Mouse (Mus musculus) embryonic facial prominence, embryonic 14.5 days (tissue): ENCODE results near the gene Flt3. TPM values are rescaled to one million over a fixed set of nuclear protein-coding genes. Genes with fewer than 3 reads are reported as not detected.
A peak's percentile ranks its signal among the peaks of the same experiment; 100 is the strongest.

Experiments used
- ATAC-seq: fragments of 200-750 bp; cut with Nextera tagmentation; 2 replicates; pipeline ENCODE4 v1.8.0; 2017; ENCODE audit warnings: low read depth, moderate number of reproducible peaks, moderate TSS enrichment
- DNase-seq: peaks from one replicate; pipeline ENCODE4 v3.0.0-alpha.2; 2015; ENCODE audit warnings: low spot score
- H3K27ac ChIP-seq: fragments of 300-500 bp; sonication (generic); replicated peaks from 2 replicates; pipeline ENCODE4 v1.5.1; 2014; ENCODE audit warnings: low read depth, mild to moderate bottlenecking, low read length, moderate library complexity
- H3K27me3 ChIP-seq: fragments of 300-500 bp; sonication (generic); replicated peaks from 2 replicates; pipeline ENCODE4 v1.6.1; 2014; ENCODE audit warnings: low read length; ENCODE audit not compliant: control insufficient read depth, insufficient read depth
- H3K36me3 ChIP-seq: fragments of 300-500 bp; sonication (generic); 2 replicates; pipeline ENCODE4 v1.6.1; 2014; ENCODE audit warnings: low read length, mixed read lengths; ENCODE audit not compliant: control insufficient read depth, insufficient read depth
- H3K4me1 ChIP-seq: fragments of 300-500 bp; sonication (generic); 2 replicates; pipeline ENCODE4 v1.6.1; 2014; ENCODE audit warnings: antibody characterized with exemption, low read length; ENCODE audit not compliant: control insufficient read depth, insufficient read depth
- H3K4me2 ChIP-seq: fragments of 300-500 bp; sonication (generic); 2 replicates; pipeline ENCODE4 v1.6.1; 2014; ENCODE audit warnings: low read depth, mild to moderate bottlenecking, low read length, moderate library complexity, mixed read lengths
- H3K4me3 ChIP-seq: fragments of 300-500 bp; sonication (generic); 2 replicates; pipeline ENCODE4 v1.5.1; 2014; ENCODE audit warnings: low read depth, mild to moderate bottlenecking, low read length
- H3K9ac ChIP-seq: fragments of 300-500 bp; sonication (generic); 2 replicates; pipeline ENCODE4 v1.6.1; 2014; ENCODE audit warnings: low read depth, mild to moderate bottlenecking, low read length, moderate library complexity, mixed read lengths
- H3K9me3 ChIP-seq: fragments of 300-500 bp; sonication (generic); 2 replicates; pipeline ENCODE4 v1.6.1; 2016; ENCODE audit warnings: low read length; ENCODE audit not compliant: control insufficient read depth
- WGBS: fragments of 180-500 bp; shearing (Covaris S2); extraction: QIAGEN DNeasy Blood & Tissue Kit; methylation state at CpG from one replicate; pipeline ENCODE4 v1.1.7; 2014; 5-methylcytosine and 5-hydroxymethylcytosine counted together
- polyA plus RNA-seq: library from polyadenylated mRNA; unstranded; fragments of >200 nt; fragmentation: Nextera tagmentation; extraction: Ambion mirVana; gene quantifications from 2 replicates; pipeline ENCODE4 v1.2.1, GENCODE M21; 2014

Flt3 gene
- polyA plus RNA-seq, 1 experiment from 2014 or later: 0.45 TPM

DNA sequence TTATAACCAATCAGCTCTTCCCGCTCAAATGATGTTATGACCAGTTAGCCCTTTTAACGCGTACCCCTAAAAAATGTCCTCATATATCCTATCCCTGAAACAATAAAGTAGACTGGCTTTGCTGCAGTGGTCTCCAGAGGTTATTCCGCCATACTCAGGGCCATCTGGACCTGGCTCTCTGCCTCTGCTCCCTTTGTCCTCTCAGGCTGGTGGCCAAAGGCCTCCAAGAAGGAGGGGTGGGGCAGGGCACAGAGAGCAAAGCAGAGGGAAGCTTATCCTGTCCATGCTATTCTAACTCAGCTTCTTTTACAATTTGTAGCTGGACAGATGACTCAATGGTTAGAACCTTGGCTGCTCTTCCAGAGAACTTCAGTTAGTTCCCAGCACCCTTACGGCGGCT, 32.1 kb downstream of the Flt3 start:
- ATAC-seq (no peak), DNase-seq (no peak)
- H3K4me1 ChIP-seq: no peaks in the 10 kb centered on the region
- no peaks in the 10 kb centered on the region for H3K9me3 ChIP-seq
- no peaks in the 10 kb centered on the region for H3K36me3 ChIP-seq
- no peak overlapping the region for H3K4me2 ChIP-seq
- H3K9ac ChIP-seq: no peak overlapping the region
- H3K27ac ChIP-seq: no peak overlapping the region
- H3K27me3 ChIP-seq: no peaks in the 10 kb centered on the region
- 92% methylated on average over 6 of the region's 6 CpGs for WGBS
- no peak overlapping the region for H3K4me3 ChIP-seq

DNA sequence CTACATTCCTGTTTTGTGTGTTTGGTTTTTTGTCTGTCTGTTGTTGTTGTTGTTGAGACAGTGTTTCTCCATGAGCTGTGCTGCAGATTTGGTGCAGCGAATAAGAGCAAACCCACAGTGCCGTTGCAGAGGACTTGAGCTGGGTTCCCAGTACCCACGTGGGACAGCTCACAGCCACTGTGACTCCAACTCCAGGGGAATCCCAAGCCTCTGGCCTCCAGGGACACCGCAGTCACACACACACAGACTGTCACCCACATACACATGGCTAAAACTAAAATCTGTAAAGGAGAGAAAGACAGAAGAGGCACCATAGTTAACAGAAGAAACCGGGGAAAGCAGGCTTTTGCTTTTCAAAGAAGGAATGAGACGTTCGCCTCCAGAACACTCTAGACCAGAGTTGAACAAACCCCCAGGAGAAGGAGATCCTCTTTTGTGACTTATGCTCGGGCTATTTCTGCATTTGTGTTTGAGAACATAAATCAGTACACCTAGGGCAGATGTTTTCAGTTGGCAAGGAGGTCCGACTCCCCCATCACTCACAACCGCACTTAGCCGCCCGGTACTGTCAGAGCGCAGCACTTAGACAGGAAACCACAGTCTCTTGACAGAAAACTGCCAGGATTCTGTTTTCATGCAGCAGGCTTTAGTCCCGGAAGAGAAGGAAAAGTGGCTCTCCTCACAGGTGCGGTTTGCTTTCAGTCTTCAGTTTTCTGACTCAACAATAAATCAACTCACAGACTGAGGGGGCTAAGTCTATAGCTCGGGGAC, 34.1 kb downstream of the Flt3 start:
- 55% methylated on average over 16 of the region's 16 CpGs for WGBS
- no peaks in the 10 kb centered on the region for H3K4me1 ChIP-seq
- no peak overlapping the region for H3K4me2 ChIP-seq
- no peak overlapping the region for H3K4me3 ChIP-seq
- DNase-seq (no peak), ATAC-seq (no peak)
- no peaks in the 10 kb centered on the region for H3K9me3 ChIP-seq
- no peaks in the 10 kb centered on the region for H3K27me3 ChIP-seq
- H3K27ac ChIP-seq: no peak overlapping the region
- H3K36me3 ChIP-seq: no peaks in the 10 kb centered on the region
- H3K9ac ChIP-seq: no peak overlapping the region; the same call in 1 of the 2 replicates

DNA sequence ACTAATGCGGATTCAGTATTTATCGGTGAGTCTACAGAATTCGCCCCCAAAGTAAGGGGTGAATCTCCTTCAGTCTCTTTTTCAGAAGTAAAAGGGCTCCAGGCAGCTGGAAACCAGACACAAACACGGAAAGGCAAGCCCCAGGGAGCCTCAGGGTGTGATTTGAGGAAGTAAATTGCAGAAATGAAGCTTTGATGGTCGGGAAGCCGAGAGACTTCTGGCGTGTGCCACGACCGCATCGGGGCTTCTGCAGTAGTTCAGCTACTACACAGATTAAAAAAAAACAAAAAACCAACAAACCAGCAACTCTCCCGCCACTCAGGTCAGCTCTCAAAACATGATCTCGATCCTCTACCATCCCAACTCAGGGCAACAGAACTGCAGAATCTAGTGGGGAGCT, 37.2 kb downstream of the Flt3 start:
- WGBS: 47% methylated on average over 12 of the region's 12 CpGs
- no peaks in the 10 kb centered on the region for H3K4me1 ChIP-seq
- ATAC-seq: no peak
- H3K9ac ChIP-seq: no peak overlapping the region
- no peak overlapping the region for H3K4me2 ChIP-seq
- H3K27ac ChIP-seq: no peak overlapping the region
- no peak overlapping the region for H3K4me3 ChIP-seq
- H3K36me3 ChIP-seq: no peaks in the 10 kb centered on the region
- no peaks in the 10 kb centered on the region for H3K9me3 ChIP-seq
- peak; percentile 6 for DNase-seq
- no peaks in the 10 kb centered on the region for H3K27me3 ChIP-seq

DNA sequence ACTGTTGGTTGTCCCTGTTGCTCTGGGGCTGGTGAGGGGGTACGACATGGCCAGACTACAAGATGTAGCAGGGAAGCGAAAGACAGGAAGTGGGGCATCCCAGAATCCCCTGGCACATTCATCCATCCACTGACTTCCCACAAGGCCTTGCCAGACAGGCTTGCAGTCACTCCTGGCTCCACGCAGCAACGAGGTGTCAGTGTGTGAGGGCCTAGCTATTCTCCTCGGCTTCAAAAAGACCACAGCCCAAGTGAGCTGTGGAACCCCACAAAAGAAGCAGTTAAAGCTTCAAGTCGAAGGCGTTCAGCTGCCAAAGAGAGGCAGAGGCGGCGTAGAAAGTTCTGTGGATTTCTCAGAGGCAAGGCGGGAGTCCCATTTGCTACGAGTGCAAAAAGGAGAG, 41.8 kb downstream of the Flt3 start:
- H3K4me2 ChIP-seq: no peak overlapping the region
- DNase-seq: no peak
- H3K27me3 ChIP-seq: no peaks in the 10 kb centered on the region
- H3K9ac ChIP-seq: no peak overlapping the region
- H3K27ac ChIP-seq: no peak overlapping the region
- 88% methylated on average over 11 of the region's 11 CpGs for WGBS
- H3K4me1 ChIP-seq: no peaks in the 10 kb centered on the region
- no peaks in the 10 kb centered on the region for H3K9me3 ChIP-seq
- no peaks in the 10 kb centered on the region for H3K36me3 ChIP-seq
- ATAC-seq: no peak
- H3K4me3 ChIP-seq: no peak overlapping the region

DNA sequence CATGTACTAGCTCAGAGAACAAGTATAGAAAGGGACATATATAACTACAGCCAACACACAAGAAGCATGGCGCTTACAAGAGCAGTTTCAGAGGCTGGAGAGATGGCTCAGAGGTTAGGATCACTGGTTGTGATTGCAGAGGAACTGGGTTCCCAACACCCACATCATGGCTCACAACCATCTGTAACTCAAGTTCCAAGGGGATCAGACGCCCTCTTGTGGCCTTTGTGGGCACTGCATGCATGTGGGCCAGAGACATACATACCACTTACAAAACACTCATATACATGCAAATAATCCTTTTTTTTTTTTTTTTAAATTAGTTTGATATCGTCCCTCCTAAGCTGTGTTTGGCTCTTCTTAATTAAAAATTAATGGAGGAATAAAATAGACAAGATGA, 42.8 kb downstream of the Flt3 start:
- no peak overlapping the region for H3K27ac ChIP-seq
- no peaks in the 10 kb centered on the region for H3K4me1 ChIP-seq
- WGBS: 45% methylated on average over 3 of the region's 3 CpGs
- H3K4me2 ChIP-seq: no peak overlapping the region
- H3K36me3 ChIP-seq: no peaks in the 10 kb centered on the region
- no peaks in the 10 kb centered on the region for H3K27me3 ChIP-seq
- no peak overlapping the region for H3K9ac ChIP-seq
- no peak for ATAC-seq
- H3K4me3 ChIP-seq: no peak overlapping the region
- DNase-seq: no peak
- H3K9me3 ChIP-seq: no peaks in the 10 kb centered on the region

DNA sequence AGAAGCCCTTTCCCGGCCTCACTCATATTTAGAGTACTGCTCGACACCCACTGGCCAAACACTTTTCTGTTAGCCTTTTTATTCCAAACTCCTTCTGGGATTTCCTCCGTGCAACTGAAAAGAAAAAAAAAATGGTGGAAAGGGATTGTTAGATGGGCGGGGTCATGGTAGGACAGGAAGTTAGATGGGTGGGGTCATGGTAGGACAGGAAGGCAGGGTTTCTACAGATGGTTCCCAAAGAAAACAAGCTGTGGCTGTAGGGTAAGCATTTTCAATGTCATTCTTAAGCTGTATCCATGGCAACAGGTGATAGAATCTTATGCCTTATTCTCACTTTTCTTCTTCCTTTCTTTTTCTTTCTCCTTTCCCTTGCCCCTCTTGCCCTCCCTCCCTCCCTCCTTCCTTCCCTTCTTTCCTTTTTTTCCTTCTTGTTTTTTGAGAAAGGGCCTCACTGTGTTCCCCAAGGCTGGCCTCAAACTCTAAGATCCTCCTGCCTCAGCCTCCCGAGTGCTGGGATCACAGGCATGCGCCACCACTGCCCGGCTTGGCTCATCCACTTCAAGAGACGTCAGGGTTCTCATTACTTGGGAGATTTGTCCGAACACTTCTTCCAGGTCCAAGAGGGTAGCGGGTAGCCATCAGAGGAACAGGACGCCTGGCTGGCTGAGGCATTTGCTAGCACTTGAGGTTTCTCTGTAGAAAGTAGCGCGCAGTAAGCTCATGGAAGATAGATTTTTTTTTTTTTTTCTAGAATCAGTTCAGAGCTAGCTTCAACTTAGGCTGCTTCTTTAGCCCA, 43.8 kb downstream of the Flt3 start:
- Histone ChIP-seq H3K4me3 (no peak overlapping the region), H3K27ac (no peak overlapping the region), H3K9ac (no peak overlapping the region), H3K4me1 (no peaks in the 10 kb centered on the region), H3K4me2 (no peak overlapping the region), H3K36me3 (no peaks in the 10 kb centered on the region), H3K9me3 (no peaks in the 10 kb centered on the region), H3K27me3 (no peaks in the 10 kb centered on the region)
- ATAC-seq (no peak), DNase-seq (no peak)
- WGBS: 92% methylated on average over 13 of the region's 13 CpGs

DNA sequence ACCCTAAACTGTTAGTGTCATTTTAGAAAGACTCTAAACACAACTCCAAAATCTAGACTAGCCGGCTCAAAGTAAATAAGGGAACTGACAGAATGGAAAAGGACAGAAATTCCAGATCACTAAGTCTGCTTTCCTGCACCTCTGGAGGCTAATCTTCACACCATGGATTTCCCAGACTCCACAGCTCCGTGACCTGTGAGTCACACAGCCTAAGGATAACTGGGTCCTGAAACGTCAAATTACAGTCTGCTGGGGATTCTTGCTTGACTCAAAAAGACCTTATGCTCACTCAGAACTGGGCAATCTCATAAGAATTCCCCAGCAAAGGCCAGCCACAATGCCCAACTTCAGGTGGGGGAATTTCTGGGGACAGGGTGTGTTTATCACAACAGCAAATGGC, 44.5 kb downstream of the Flt3 start:
- Histone ChIP-seq H3K9ac (no peak overlapping the region), H3K36me3 (no peaks in the 10 kb centered on the region), H3K4me3 (no peak overlapping the region), H3K27me3 (no peaks in the 10 kb centered on the region), H3K4me2 (no peak overlapping the region), H3K9me3 (no peaks in the 10 kb centered on the region), H3K27ac (no peak overlapping the region), H3K4me1 (no peaks in the 10 kb centered on the region)
- ATAC-seq (no peak), DNase-seq (no peak)
- WGBS: 55% methylated on average over 3 of the region's 3 CpGs

DNA sequence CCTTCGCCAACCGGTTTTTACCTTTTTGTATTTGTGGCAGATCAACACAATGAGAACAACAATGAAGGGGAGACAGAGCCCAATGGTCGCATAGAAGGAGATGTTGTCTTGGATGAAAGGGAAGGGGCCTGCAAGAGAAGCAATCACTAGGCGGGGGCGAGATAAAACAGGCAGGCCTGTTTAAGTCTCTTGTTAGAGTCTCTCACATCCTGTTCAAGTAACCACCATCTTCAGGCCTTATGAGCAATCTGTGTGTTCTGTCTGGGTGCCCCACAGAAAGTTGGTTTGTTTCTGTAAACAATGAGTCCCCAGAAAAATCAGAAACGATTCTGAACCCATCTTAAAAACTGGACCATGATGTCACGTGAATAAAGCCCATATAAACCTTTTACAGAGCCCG, 45.3 kb downstream of the Flt3 start:
- H3K36me3 ChIP-seq: no peaks in the 10 kb centered on the region
- no peak overlapping the region for H3K4me2 ChIP-seq
- 80% methylated on average over 8 of the region's 8 CpGs for WGBS
- H3K9ac ChIP-seq: no peak overlapping the region
- H3K4me1 ChIP-seq: no peaks in the 10 kb centered on the region
- DNase-seq: no peak
- no peak overlapping the region for H3K4me3 ChIP-seq
- no peak for ATAC-seq
- H3K27me3 ChIP-seq: no peaks in the 10 kb centered on the region
- H3K27ac ChIP-seq: no peak overlapping the region
- H3K9me3 ChIP-seq: no peaks in the 10 kb centered on the region
